In genomic region chr17:34101604-34102032, GRCm38 (mm10) we compare ENCODE assay signal across 8 mouse cellular contexts. TPM values are rescaled to one million over a fixed set of nuclear protein-coding genes. Genes with fewer than 3 reads are reported as not detected.
DNase-seq lines count a peak whose midpoint lies in the region; ATAC-seq and TF ChIP-seq lines count a peak whose summit lies in the region.

No protein-coding gene starts in this region.

- 0 out of 2 replicates have a peak overlapping the region, but pooled peaks have one; percentile 7 for H3K9ac ChIP-seq in ES-E14 (ENCODE audit: insufficient read depth, low read depth, low read length, poor library complexity, severe bottlenecking)
- H3K9ac ChIP-seq in forebrain, postnatal 0 days: no peak overlapping the region
- no peak overlapping the region for H3K9ac ChIP-seq in lung, embryonic 16.5 days (ENCODE audit: low read length)

- no peak overlapping the region for H3K4me3 ChIP-seq in ES-E14 (ENCODE audit: insufficient read depth in 1 of 2, low read depth in 1 of 2, low read length in 2 of 2, poor library complexity in 1 of 2, severe bottlenecking in 1 of 2)
- H3K4me3 ChIP-seq in forebrain, postnatal 0 days (ENCODE audit: low read depth, low read length): no peak overlapping the region
- H3K4me3 ChIP-seq in lung, embryonic 16.5 days (ENCODE audit: low read length): no peak overlapping the region
- H3K4me3 ChIP-seq in thymus, adult 2 months (ENCODE audit: control insufficient read depth, insufficient read depth, low read length): peak overlapping the region; percentile 63

- no peak overlapping the region for H3K27ac ChIP-seq in ES-E14 (ENCODE audit: insufficient read depth, low read depth, low read length, poor library complexity, severe bottlenecking)
- no peak overlapping the region for H3K27ac ChIP-seq in forebrain, postnatal 0 days (ENCODE audit: low read depth, low read length)
- H3K27ac ChIP-seq in lung, embryonic 16.5 days (ENCODE audit: low read length): no peak overlapping the region
- peak overlapping the region; percentile 78 for H3K27ac ChIP-seq in thymus, adult 2 months (ENCODE audit: control insufficient read depth, insufficient read depth, low read length)

- peak; percentile 45 for TF ChIP-seq POLR2A in thymus, adult 2 months (IDR thresholded peaks at IDR 0.05; ENCODE audit: control insufficient read depth, extremely low read depth, insufficient read depth, low read length, poor library complexity)

- DNase-seq in ES-E14 (ENCODE audit: low read depth, low spot score): peak; percentile 93
- peak; percentile 88 to 92 for DNase-seq in cerebellum, adult 18-20 months
- peak; percentile 93 for DNase-seq in forebrain, postnatal 0 days
- DNase-seq in heart, postnatal 4 days: peak; percentile 96
- peak; percentile 97 for DNase-seq in layer of hippocampus, adult 9-10 months (ENCODE audit: low spot score)
- peak; percentile 71 for DNase-seq in ovary, adult 18-20 months (ENCODE audit: low spot score)
- peak; percentile 97 for DNase-seq in thymus, adult 2 months

- 6% methylated on average over 12 of the region's 12 CpGs for WGBS in forebrain, postnatal 0 days
- WGBS in lung, embryonic 16.5 days: 8% methylated on average over 12 of the region's 12 CpGs
- WGBS in thymus, adult 2 months: under 1% methylated on average over 12 of the region's 12 CpGs

- H3K36me3 ChIP-seq in ES-E14 (ENCODE audit: control insufficient read depth, insufficient read depth, low read length, poor library complexity, severe bottlenecking): no peaks in the 10 kb centered on the region
- no peaks in the 10 kb centered on the region for H3K36me3 ChIP-seq in forebrain, postnatal 0 days (ENCODE audit: insufficient read depth)
- H3K36me3 ChIP-seq in lung, embryonic 16.5 days (ENCODE audit: control insufficient read depth, insufficient read depth, low read length): no peaks in the 10 kb centered on the region
- H3K36me3 ChIP-seq in thymus, adult 2 months (ENCODE audit: control insufficient read depth, insufficient read depth, low read length): no peaks in the 10 kb centered on the region

- TF ChIP-seq CTCF in forebrain, postnatal 0 days (IDR thresholded peaks at IDR 0.05; ENCODE audit: low read depth): peak; percentile 90
- peak; percentile 78 for TF ChIP-seq CTCF in thymus, adult 2 months (IDR thresholded peaks at IDR 0.05; ENCODE audit: borderline replicate concordance, control insufficient read depth, extremely low read depth, insufficient read depth, low read length, poor library complexity)

- no peaks in the 10 kb centered on the region for H3K4me1 ChIP-seq in ES-E14 (ENCODE audit: control insufficient read depth in 2 of 2, insufficient read depth in 2 of 2, low read length in 2 of 2, poor library complexity in 1 of 2)
- H3K4me1 ChIP-seq in forebrain, postnatal 0 days (ENCODE audit: insufficient read depth): no peaks in the 10 kb centered on the region
- H3K4me1 ChIP-seq in lung, embryonic 16.5 days (replicated peaks; ENCODE audit: control insufficient read depth, insufficient read depth, low read length): no peaks in the 10 kb centered on the region
- peaks cover 19% of the 10 kb centered on the region for H3K4me1 ChIP-seq in thymus, adult 2 months (replicated peaks; ENCODE audit: control insufficient read depth, insufficient read depth, low read length)

- no peaks in the 10 kb centered on the region for H3K27me3 ChIP-seq in forebrain, postnatal 0 days (ENCODE audit: insufficient read depth, low read length)
- H3K27me3 ChIP-seq in lung, embryonic 16.5 days (ENCODE audit: control insufficient read depth, insufficient read depth, low read depth, low read length): no peaks in the 10 kb centered on the region
- H3K27me3 ChIP-seq in thymus, adult 2 months (ENCODE audit: control insufficient read depth, insufficient read depth, low read length): no peaks in the 10 kb centered on the region

- H3K4me2 ChIP-seq in forebrain, postnatal 0 days (ENCODE audit: low read depth): peak overlapping the region; percentile 35
- peak overlapping the region; percentile 42 for H3K4me2 ChIP-seq in lung, embryonic 16.5 days (ENCODE audit: low read depth, low read length)

- in situ Hi-C loops in ES-E14 (cut with MboI; ENCODE audit: low sequenced_read_pairs in 2 of 2, unreplicated experiment in 2 of 2): no loop called here

- H3K9me3 ChIP-seq in ES-E14 (ENCODE audit: control insufficient read depth, insufficient read depth, low read depth, low read length): no peaks in the 10 kb centered on the region
- H3K9me3 ChIP-seq in forebrain, postnatal 0 days (ENCODE audit: low read length): no peaks in the 10 kb centered on the region
- H3K9me3 ChIP-seq in lung, embryonic 16.5 days (ENCODE audit: control insufficient read depth, low read length): no peaks in the 10 kb centered on the region

- peak; percentile 90 for ATAC-seq in forebrain, postnatal 0 days
- ATAC-seq in lung, embryonic 16.5 days (ENCODE audit: low read depth): peak; percentile 83

TF ChIP-seq in ES-E14, 5 proteins besides CTCF, POLR2A, EP300 and RAD21:
- TF ChIP-seq ZNF384 (IDR thresholded peaks at IDR 0.05; ENCODE audit: low read depth, low read length) (no peak), MAFK (IDR thresholded peaks at IDR 0.05; ENCODE audit: insufficient read depth, low read depth, low read length) (peak; percentile 87), CHD2 (IDR thresholded peaks at IDR 0.05; ENCODE audit: low read depth, low read length) (no peak)

RNA-seq across cellular contexts. Expression of gene H2-Oa, which starts 9.5 kb away (rescaled TPM):
- 0.54 TPM in 1 of 2 replicates, not detected in the other for total RNA-seq in ES-E14 (2012; rRNA removed)
- total RNA-seq in forebrain, postnatal 0 days (2014; rRNA removed): not detected in 2 replicates
- polyA plus RNA-seq in forebrain, postnatal 0 days (2015; fragmentation: Nextera tagmentation; extraction: Ambion mirVana): 0.13 TPM in 1 of 2 replicates, not detected in the other
- total RNA-seq in heart, postnatal 4 days (2021): not detected
- 0.23 and 1.0 TPM in 2 replicates for polyA plus RNA-seq in lung, embryonic 16.5 days (2015; fragmentation: Nextera tagmentation; extraction: Ambion mirVana)
- 122 and 154 TPM in 2 replicates for polyA plus RNA-seq in thymus, adult 2 months (2012; rRNA removed)

RNA-seq across cellular contexts. Expression of gene H2-DMa, which starts 17.7 kb away (rescaled TPM):
- 18.5 and 24.5 TPM in 2 replicates for total RNA-seq in ES-E14 (2012; rRNA removed)
- total RNA-seq in forebrain, postnatal 0 days (2014; rRNA removed): 21.5 and 25.7 TPM in 2 replicates
- polyA plus RNA-seq in forebrain, postnatal 0 days (2015; fragmentation: Nextera tagmentation; extraction: Ambion mirVana): 19.2 and 23.5 TPM in 2 replicates
- 1 to 10 TPM; 5.6 to 6.0 TPM for total RNA-seq in heart, postnatal 4 days (2021)
- 11.8 and 12.7 TPM in 2 replicates for polyA plus RNA-seq in lung, embryonic 16.5 days (2015; fragmentation: Nextera tagmentation; extraction: Ambion mirVana)
- 141 and 177 TPM in 2 replicates for polyA plus RNA-seq in thymus, adult 2 months (2012; rRNA removed)

RNA-seq across cellular contexts. Expression of gene Brd2, which starts 20.8 kb away (rescaled TPM):
- total RNA-seq in ES-E14 (2012; rRNA removed): 257 and 321 TPM in 2 replicates
- total RNA-seq in forebrain, postnatal 0 days (2014; rRNA removed): 191 and 219 TPM in 2 replicates
- polyA plus RNA-seq in forebrain, postnatal 0 days (2015; fragmentation: Nextera tagmentation; extraction: Ambion mirVana): 122 and 129 TPM in 2 replicates
- 100 to 1,000 TPM; 125 to 128 TPM for total RNA-seq in heart, postnatal 4 days (2021)
- 97.8 and 100 TPM in 2 replicates for polyA plus RNA-seq in lung, embryonic 16.5 days (2015; fragmentation: Nextera tagmentation; extraction: Ambion mirVana)
- 236 and 257 TPM in 2 replicates for polyA plus RNA-seq in thymus, adult 2 months (2012; rRNA removed)

RNA-seq across cellular contexts. Expression of gene H2-DMb2, which starts 41.5 kb away (rescaled TPM):
- total RNA-seq in ES-E14 (2012; rRNA removed): 0.31 TPM in 1 of 2 replicates, not detected in the other
- 2.2 and 2.4 TPM in 2 replicates for total RNA-seq in forebrain, postnatal 0 days (2014; rRNA removed)
- 0.72 and 1.0 TPM in 2 replicates for polyA plus RNA-seq in forebrain, postnatal 0 days (2015; fragmentation: Nextera tagmentation; extraction: Ambion mirVana)
- under 1 TPM; 0.55 to 0.72 TPM for total RNA-seq in heart, postnatal 4 days (2021)
- 1.6 and 2.1 TPM in 2 replicates for polyA plus RNA-seq in lung, embryonic 16.5 days (2015; fragmentation: Nextera tagmentation; extraction: Ambion mirVana)
- 119 and 123 TPM in 2 replicates for polyA plus RNA-seq in thymus, adult 2 months (2012; rRNA removed)

RNA-seq across cellular contexts. Expression of gene H2-DMb1, which starts 51.3 kb away (rescaled TPM):
- 3.1 and 5.0 TPM in 2 replicates for total RNA-seq in ES-E14 (2012; rRNA removed)
- 0.62 and 2.8 TPM in 2 replicates for total RNA-seq in forebrain, postnatal 0 days (2014; rRNA removed)
- polyA plus RNA-seq in forebrain, postnatal 0 days (2015; fragmentation: Nextera tagmentation; extraction: Ambion mirVana): 1.5 and 1.7 TPM in 2 replicates
- total RNA-seq in heart, postnatal 4 days (2021): under 1 TPM; 0.26 to 0.68 TPM
- 3.7 and 6.2 TPM in 2 replicates for polyA plus RNA-seq in lung, embryonic 16.5 days (2015; fragmentation: Nextera tagmentation; extraction: Ambion mirVana)
- polyA plus RNA-seq in thymus, adult 2 months (2012; rRNA removed): 130 and 197 TPM in 2 replicates
